Mouse (Mus musculus) bone marrow, adult 2 months (tissue): ENCODE data around the gene Heatr5b.

Experiments
- CTCF ChIP-seq: fragments of 200-500 bp; IDR thresholded peaks from 2 replicates; pipeline ENCODE4 v1.5.1; 2011; ENCODE audit warnings: low read length, control low read depth; ENCODE audit not compliant: control insufficient read depth, insufficient read depth
- POLR2A ChIP-seq: fragments of 200-500 bp; IDR thresholded peaks from 2 replicates; pipeline ENCODE4 v1.6.1; 2011; ENCODE audit warnings: low read depth, mild to moderate bottlenecking, control low read depth, low read length, borderline replicate concordance; ENCODE audit not compliant: control insufficient read depth

- TF ChIP-seq CTCF: no peak
- TF ChIP-seq POLR2A: no peak
Measured at GRCm38 (mm10) chr17:78809582-78809981, 25.6 kb downstream of the Heatr5b start.
